Mouse (Mus musculus) forebrain, embryonic 11.5 days (tissue): ENCODE measurements around the gene Tenm3. TPM values are rescaled to one million over a fixed set of nuclear protein-coding genes. Genes with fewer than 3 reads are reported as not detected.
A peak's percentile ranks its signal among the peaks of the same experiment; 100 is the strongest.

Experiments
- ATAC-seq: fragments of 200-750 bp; cut with Nextera tagmentation; replicated peaks from 2 replicates; pipeline ENCODE4 v1.8.0; 2017; ENCODE audit warnings: moderate TSS enrichment; ENCODE audit not compliant: low FRiP score
- DNase-seq: peaks from one replicate; pipeline ENCODE4 v3.0.0-alpha.2; 2017; ENCODE audit warnings: low spot score
- H3K27ac ChIP-seq: fragments of 300-500 bp; sonication (generic); 2 replicates; pipeline ENCODE4 v1.5.1; 2014; ENCODE audit warnings: low read depth, low read length
- H3K27me3 ChIP-seq: fragments of 300-500 bp; sonication (generic); 2 replicates; pipeline ENCODE4 v1.6.1; 2014; ENCODE audit warnings: mild to moderate bottlenecking, low read length, mixed read lengths; ENCODE audit not compliant: control insufficient read depth, insufficient read depth
- H3K36me3 ChIP-seq: fragments of 300-500 bp; sonication (generic); 2 replicates; pipeline ENCODE4 v1.6.1; 2014; ENCODE audit warnings: mild to moderate bottlenecking, low read length, moderate library complexity, mixed read lengths; ENCODE audit not compliant: control insufficient read depth, insufficient read depth
- H3K4me1 ChIP-seq: fragments of 300-500 bp; sonication (generic); replicated peaks from 2 replicates; pipeline ENCODE4 v1.6.1; 2014; ENCODE audit warnings: low read length, mixed read lengths; ENCODE audit not compliant: control insufficient read depth, insufficient read depth
- H3K4me2 ChIP-seq: fragments of 300-500 bp; sonication (generic); 2 replicates; pipeline ENCODE4 v1.6.1; 2014; ENCODE audit warnings: low read depth, mild to moderate bottlenecking, low read length, moderate library complexity, mixed read lengths; ENCODE audit not compliant: severe bottlenecking
- H3K4me3 ChIP-seq: fragments of 300-500 bp; sonication (generic); 2 replicates; pipeline ENCODE4 v1.5.1; 2014; ENCODE audit warnings: low read depth, low read length
- H3K9ac ChIP-seq: fragments of 300-500 bp; sonication (generic); 2 replicates; pipeline ENCODE4 v1.6.1; 2014; ENCODE audit warnings: low read length
- H3K9me3 ChIP-seq: fragments of 300-500 bp; sonication (generic); 2 replicates; pipeline ENCODE4 v1.6.1; 2016; ENCODE audit warnings: low read length, mixed read lengths; ENCODE audit not compliant: control insufficient read depth
- WGBS: fragments of 180-500 bp; shearing (Covaris S2); extraction: QIAGEN DNeasy Blood & Tissue Kit; methylation state at CpG from one replicate; pipeline ENCODE4 v1.1.7; 2014; 5-methylcytosine and 5-hydroxymethylcytosine counted together
- polyA plus RNA-seq: library from polyadenylated mRNA; unstranded; fragments of >200 nt; fragmentation: Nextera tagmentation; extraction: Ambion mirVana; gene quantifications from 2 replicates; pipeline ENCODE4 v1.2.1, GENCODE M21; 2014

The Tenm3 gene
- polyA plus RNA-seq, 1 experiment from 2014 or later, result 48.1 TPM

DNA sequence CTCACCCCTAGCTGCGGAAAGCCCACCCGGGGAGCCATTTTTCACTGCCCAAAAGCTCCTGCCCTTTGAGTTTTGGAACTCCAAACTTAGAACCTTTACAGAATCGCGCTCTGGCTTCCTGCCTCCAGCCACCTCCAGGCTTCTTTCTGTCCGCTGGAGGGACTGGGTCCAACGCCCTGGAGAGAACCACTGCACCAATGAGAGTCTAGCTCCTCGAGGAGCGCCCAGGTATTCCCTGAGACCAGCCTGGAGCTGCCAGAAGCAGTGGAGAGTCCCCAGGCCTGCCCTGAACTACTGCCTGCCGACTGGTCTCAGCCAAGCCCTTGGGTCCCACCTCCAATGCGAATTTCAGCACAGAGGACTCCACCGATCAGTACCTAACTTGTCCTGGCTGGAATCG lies 1.2 kb upstream of the Tenm3 start:
- Histone ChIP-seq H3K4me3 (peak overlapping the region; percentile 73), H3K36me3 (no peaks in the 10 kb centered on the region), H3K27me3 (peaks cover 29% of the 10 kb centered on the region), H3K9ac (peak overlapping the region; percentile 81; the same call in 1 of the 2 replicates), H3K4me1 (peaks cover 10% of the 10 kb centered on the region), H3K27ac (no peak overlapping the region), H3K9me3 (no peaks in the 10 kb centered on the region), H3K4me2 (peak overlapping the region; percentile 97)
- DNase-seq, result no peak
- no peak for ATAC-seq
- WGBS, result 8% methylated on average over 12 of the region's 12 CpGs

GRCm38 (mm10) chr8:48844370-48844905 lies 687 bp upstream of the Tenm3 start:
- Histone ChIP-seq H3K9me3 (no peaks in the 10 kb centered on the region), H3K9ac (peak overlapping the region; percentile 81), H3K27ac (no peak overlapping the region), H3K4me1 (peaks cover 10% of the 10 kb centered on the region), H3K4me2 (peak overlapping the region; percentile 97), H3K4me3 (peak overlapping the region; percentile 73), H3K27me3 (peaks cover 29% of the 10 kb centered on the region), H3K36me3 (no peaks in the 10 kb centered on the region)
- no peak for ATAC-seq
- WGBS, result under 1% methylated on average over 14 of the region's 14 CpGs
- no peak for DNase-seq

DNA sequence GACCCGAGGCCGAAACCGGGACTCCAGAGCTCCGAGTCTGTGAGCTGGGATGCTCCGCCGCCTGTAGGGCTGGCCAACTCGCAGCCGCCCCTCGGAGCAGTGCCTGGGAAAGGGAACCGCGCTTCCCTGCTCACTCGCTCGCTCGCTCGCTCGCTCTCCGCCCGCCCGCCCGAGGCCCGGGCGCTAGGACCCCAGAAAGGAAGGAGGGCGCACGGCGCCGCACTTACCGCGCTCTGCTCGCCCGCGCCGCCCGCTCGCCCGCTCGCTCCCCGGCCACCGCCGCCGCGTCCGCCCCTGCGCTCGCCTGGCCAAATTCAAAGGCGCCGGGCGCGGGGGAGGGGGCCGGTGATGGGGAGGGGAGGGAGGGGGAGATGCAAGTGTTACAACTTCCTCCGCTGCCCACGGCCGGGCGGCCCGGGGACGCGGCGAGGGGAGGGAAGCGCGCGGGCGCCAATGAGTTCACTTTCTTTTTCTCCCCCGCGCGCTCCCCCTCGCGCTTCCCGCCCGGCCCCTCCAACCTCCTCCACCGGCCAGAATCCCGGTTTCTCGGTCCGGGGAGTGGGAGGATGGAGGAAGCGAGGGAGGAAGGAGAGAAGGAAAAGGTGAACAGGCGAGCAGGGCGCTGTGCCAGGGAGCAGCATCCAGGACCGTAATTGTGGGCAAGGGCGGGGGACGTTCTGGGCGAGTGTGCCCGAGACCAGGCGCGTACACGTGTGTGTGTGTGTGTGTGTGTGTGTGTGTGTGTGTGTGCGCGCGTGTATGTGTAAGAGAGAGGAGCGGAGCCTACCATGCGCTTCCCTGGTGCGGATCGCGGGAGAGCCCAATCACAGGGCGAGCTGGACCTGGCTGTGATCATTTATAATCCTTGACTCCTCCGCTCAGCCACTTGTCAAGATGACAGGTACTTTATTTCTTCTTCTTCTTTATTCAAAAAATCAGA lies 490 bp downstream of the Tenm3 start:
- peak; percentile 84 for ATAC-seq
- DNase-seq, result peak; percentile 85

DNA sequence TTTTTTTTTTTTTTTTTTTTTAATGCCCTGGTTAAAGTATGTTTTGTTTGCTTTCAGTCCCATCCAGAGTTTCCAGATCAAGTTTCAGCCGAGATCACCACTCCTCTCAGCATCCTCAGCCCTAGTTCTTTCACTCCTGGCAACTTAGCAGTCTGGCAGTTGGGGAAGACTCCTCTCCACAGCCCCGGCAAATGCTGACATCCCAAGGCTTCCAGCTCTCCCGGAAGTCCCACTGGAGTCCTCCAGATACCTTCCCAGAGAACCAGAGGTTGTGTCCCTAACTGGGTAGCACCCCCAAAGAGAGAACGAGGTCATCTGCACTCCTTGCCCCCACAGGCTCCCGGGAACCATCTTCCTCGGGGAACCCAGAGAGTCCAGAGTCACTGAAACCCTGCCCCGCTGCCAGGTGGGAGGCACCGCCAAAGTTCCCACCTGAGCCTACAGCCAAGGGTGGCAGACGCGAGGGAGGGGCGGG lies 1.2 kb downstream of the Tenm3 start:
- Histone ChIP-seq H3K4me1 (peaks cover 10% of the 10 kb centered on the region), H3K4me2 (peak overlapping the region; percentile 97), H3K36me3 (no peaks in the 10 kb centered on the region), H3K9me3 (no peaks in the 10 kb centered on the region), H3K27me3 (peaks cover 29% of the 10 kb centered on the region), H3K27ac (peak overlapping the region; percentile 57), H3K9ac (peak overlapping the region; percentile 81), H3K4me3 (peak overlapping the region; percentile 73)
- no peak; the same call in none of the 2 replicates for ATAC-seq
- WGBS, result 0% methylated on average over 11 of the region's 11 CpGs
- no peak for DNase-seq

More for the DNA sequence above, 490 bp downstream of the Tenm3 start:
- under 1% methylated on average over 82 of the region's 93 CpGs for WGBS
- H3K4me3 ChIP-seq, result peak overlapping the region; percentile 73
- no peaks in the 10 kb centered on the region for H3K9me3 ChIP-seq
- no peaks in the 10 kb centered on the region for H3K36me3 ChIP-seq
- H3K4me1 ChIP-seq, result peaks cover 10% of the 10 kb centered on the region
- peak overlapping the region; percentile 81 for H3K9ac ChIP-seq
- H3K27me3 ChIP-seq, result peaks cover 29% of the 10 kb centered on the region
- H3K4me2 ChIP-seq, result peak overlapping the region; percentile 97
- peak overlapping the region; percentile 57 for H3K27ac ChIP-seq

GRCm38 (mm10) chr8:48842035-48842434 lies 1.7 kb downstream of the Tenm3 start:
- Histone ChIP-seq H3K27me3 (peaks cover 25% of the 10 kb centered on the region), H3K4me2 (peak overlapping the region; percentile 97), H3K9me3 (no peaks in the 10 kb centered on the region), H3K9ac (peak overlapping the region; percentile 81), H3K4me1 (peaks cover 10% of the 10 kb centered on the region), H3K4me3 (peak overlapping the region; percentile 73), H3K36me3 (no peaks in the 10 kb centered on the region), H3K27ac (no peak overlapping the region)
- WGBS, result 8% methylated on average over 4 of the region's 4 CpGs
- no peak for ATAC-seq
- DNase-seq, result no peak

GRCm38 (mm10) chr8:48835745-48836144 lies 8.0 kb downstream of the Tenm3 start:
- no peak for DNase-seq
- Histone ChIP-seq H3K36me3 (no peaks in the 10 kb centered on the region), H3K27me3 (no peaks in the 10 kb centered on the region), H3K4me1 (no peaks in the 10 kb centered on the region), H3K9me3 (no peaks in the 10 kb centered on the region), H3K9ac (no peak overlapping the region), H3K4me2 (no peak overlapping the region), H3K4me3 (no peak overlapping the region), H3K27ac (no peak overlapping the region)
- 54% methylated on average over 2 of the region's 2 CpGs for WGBS
- ATAC-seq, result no peak

- Histone ChIP-seq H3K4me3 (no peak overlapping the region), H3K27ac (no peak overlapping the region), H3K27me3 (no peaks in the 10 kb centered on the region), H3K9me3 (no peaks in the 10 kb centered on the region), H3K36me3 (no peaks in the 10 kb centered on the region), H3K4me2 (no peak overlapping the region), H3K9ac (no peak overlapping the region), H3K4me1 (no peaks in the 10 kb centered on the region)
- WGBS, result 58% methylated on average over 9 of the region's 9 CpGs
- no peak for DNase-seq
- ATAC-seq, result no peak
Observed at GRCm38 (mm10) chr8:48827454-48827853, 16.3 kb downstream of the Tenm3 start.

DNA sequence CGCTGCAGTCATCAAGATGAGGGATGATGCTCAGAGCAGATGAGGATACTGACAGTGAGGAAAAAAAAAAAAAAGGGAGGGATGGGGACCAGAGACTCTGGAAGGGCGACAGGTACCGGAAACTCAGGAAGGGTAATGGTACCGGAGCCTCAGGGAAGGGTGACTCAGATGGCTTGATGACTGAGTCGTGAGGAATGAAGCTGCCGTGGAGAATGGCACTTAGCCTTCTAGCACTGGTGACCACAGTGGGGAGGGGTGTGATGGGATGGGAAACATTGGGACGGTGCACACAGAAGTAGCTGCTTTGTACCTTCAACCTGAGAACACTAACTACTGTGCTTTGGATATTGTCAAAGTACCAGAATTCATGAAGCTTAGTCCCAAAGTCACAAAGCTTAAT lies 18.1 kb downstream of the Tenm3 start:
- Histone ChIP-seq H3K27me3 (no peaks in the 10 kb centered on the region), H3K36me3 (no peaks in the 10 kb centered on the region), H3K4me1 (no peaks in the 10 kb centered on the region), H3K9me3 (no peaks in the 10 kb centered on the region), H3K27ac (no peak overlapping the region), H3K9ac (no peak overlapping the region), H3K4me3 (no peak overlapping the region), H3K4me2 (no peak overlapping the region)
- WGBS, result 93% methylated on average over 7 of the region's 7 CpGs
- DNase-seq, result no peak
- no peak for ATAC-seq
